Mouse (Mus musculus) heart, embryonic 16.5 days (tissue): ENCODE measurements around the gene Gpc4. TPM values are rescaled to one million over a fixed set of nuclear protein-coding genes. Genes with fewer than 3 reads are reported as not detected.

Source experiments
- ATAC-seq: fragments of 200-750 bp; cut with Nextera tagmentation; replicated peaks from 2 replicates; pipeline ENCODE4 v1.8.0; 2017; ENCODE audit warnings: moderate number of reproducible peaks; ENCODE audit not compliant: insufficient read depth, low FRiP score; ENCODE audit errors: extremely low read depth
- H3K27ac ChIP-seq: fragments of 300-500 bp; sonication (generic); 2 replicates; pipeline ENCODE4 v1.5.1; 2014; ENCODE audit warnings: mild to moderate bottlenecking, low read length, control low read depth, moderate library complexity
- H3K27me3 ChIP-seq: fragments of 300-500 bp; sonication (generic); 2 replicates; pipeline ENCODE4 v1.6.1; 2014; ENCODE audit warnings: low read length, mixed read lengths; ENCODE audit not compliant: control insufficient read depth, insufficient read depth
- H3K36me3 ChIP-seq: fragments of 300-500 bp; sonication (generic); 2 replicates; pipeline ENCODE4 v1.6.1; 2014; ENCODE audit not compliant: control insufficient read depth, insufficient read depth
- H3K4me1 ChIP-seq: fragments of 300-500 bp; sonication (generic); 2 replicates; pipeline ENCODE4 v1.6.1; 2014; ENCODE audit warnings: low read length, mixed read lengths; ENCODE audit not compliant: control insufficient read depth, insufficient read depth
- H3K4me2 ChIP-seq: fragments of 300-500 bp; sonication (generic); 2 replicates; pipeline ENCODE4 v1.6.1; 2014; ENCODE audit warnings: low read depth, mild to moderate bottlenecking, control low read depth, low read length
- H3K4me3 ChIP-seq: fragments of 300-500 bp; sonication (generic); 2 replicates; pipeline ENCODE4 v1.5.1; 2014; ENCODE audit warnings: mild to moderate bottlenecking, control low read depth, low read length
- H3K9ac ChIP-seq: fragments of 300-500 bp; sonication (generic); 2 replicates; pipeline ENCODE4 v1.6.1; 2014; ENCODE audit warnings: low read length, control low read depth
- H3K9me3 ChIP-seq: fragments of 300-500 bp; sonication (generic); replicated peaks from 2 replicates; pipeline ENCODE4 v1.6.1; 2016; ENCODE audit warnings: low read length; ENCODE audit not compliant: control insufficient read depth
- WGBS: fragments of 180-500 bp; shearing (Covaris S2); extraction: QIAGEN DNeasy Blood & Tissue Kit; methylation state at CpG from one replicate; pipeline ENCODE4 v1.1.7; 2014; 5-methylcytosine and 5-hydroxymethylcytosine counted together
- polyA plus RNA-seq: library from polyadenylated mRNA; unstranded; fragments of >200 nt; fragmentation: Nextera tagmentation; extraction: Ambion mirVana; gene quantifications from 2 replicates; pipeline ENCODE4 v1.2.1, GENCODE M21; 2015

Gene Gpc4
- polyA plus RNA-seq, 1 experiment from 2014 or later, result 45.6 TPM

- no peaks in the 10 kb centered on the region for H3K36me3 ChIP-seq
- H3K4me3 ChIP-seq, result no peak overlapping the region
- no peak for ATAC-seq
- WGBS, result 53% methylated on average over 6 of the region's 6 CpGs
- H3K4me1 ChIP-seq, result peaks cover 2% of the 10 kb centered on the region; the same call in 1 of the 2 replicates
- H3K4me2 ChIP-seq, result no peak overlapping the region
- H3K27me3 ChIP-seq, result no peaks in the 10 kb centered on the region
- no peak overlapping the region for H3K9ac ChIP-seq
- no peak overlapping the region for H3K27ac ChIP-seq
- no peaks in the 10 kb centered on the region for H3K9me3 ChIP-seq
Observed at GRCm38 (mm10) chrX:52167519-52168244, 2.6 kb upstream of the Gpc4 start.

- 38% methylated on average over 5 of the region's 7 CpGs for WGBS
- H3K27ac ChIP-seq, result no peak overlapping the region
- H3K27me3 ChIP-seq, result no peaks in the 10 kb centered on the region
- peak overlapping the region; percentile 41; the same call in 1 of the 2 replicates for H3K9ac ChIP-seq
- H3K9me3 ChIP-seq, result no peaks in the 10 kb centered on the region
- peaks cover 4% of the 10 kb centered on the region; the same call in 1 of the 2 replicates for H3K4me1 ChIP-seq
- H3K4me2 ChIP-seq, result peak overlapping the region; percentile 60
- 0 out of 2 replicates have a peak, but pooled peaks have one; percentile 2 for ATAC-seq
- peak overlapping the region; percentile 59 for H3K4me3 ChIP-seq
- H3K36me3 ChIP-seq, result no peaks in the 10 kb centered on the region
Observed at GRCm38 (mm10) chrX:52165555-52165938, 495 bp upstream of the Gpc4 start.

- Histone ChIP-seq H3K4me3 (peak overlapping the region; percentile 59), H3K27me3 (no peaks in the 10 kb centered on the region), H3K9ac (peak overlapping the region; percentile 73), H3K36me3 (no peaks in the 10 kb centered on the region), H3K9me3 (no peaks in the 10 kb centered on the region), H3K4me2 (peak overlapping the region; percentile 60), H3K27ac (peak overlapping the region; percentile 78), H3K4me1 (peaks cover 4% of the 10 kb centered on the region; the same call in 1 of the 2 replicates)
- ATAC-seq, result 0 out of 2 replicates have a peak, but pooled peaks have one; percentile 15
- WGBS, result 18% methylated on average over 43 of the region's 44 CpGs
Observed at GRCm38 (mm10) chrX:52164134-52164737, 816 bp downstream of the Gpc4 start.

GRCm38 (mm10) chrX:52163418-52164133 is 1.5 kb downstream of the Gpc4 start:
- no peaks in the 10 kb centered on the region for H3K9me3 ChIP-seq
- 15% methylated on average over 25 of the region's 25 CpGs for WGBS
- H3K4me2 ChIP-seq, result peak overlapping the region; percentile 60
- peak overlapping the region; percentile 73 for H3K9ac ChIP-seq
- no peak for ATAC-seq
- H3K4me1 ChIP-seq, result peaks cover 4% of the 10 kb centered on the region; the same call in 1 of the 2 replicates
- no peaks in the 10 kb centered on the region for H3K27me3 ChIP-seq
- H3K27ac ChIP-seq, result peak overlapping the region; percentile 78
- peak overlapping the region; percentile 59 for H3K4me3 ChIP-seq
- H3K36me3 ChIP-seq, result no peaks in the 10 kb centered on the region

- no peak for ATAC-seq
- Histone ChIP-seq H3K4me1 (peaks cover 4% of the 10 kb centered on the region; the same call in 1 of the 2 replicates), H3K4me2 (peak overlapping the region; percentile 60), H3K27ac (peak overlapping the region; percentile 78), H3K4me3 (peak overlapping the region; percentile 59), H3K27me3 (no peaks in the 10 kb centered on the region), H3K9me3 (no peaks in the 10 kb centered on the region), H3K9ac (peak overlapping the region; percentile 73), H3K36me3 (no peaks in the 10 kb centered on the region)
- WGBS, result 26% methylated on average over 6 of the region's 6 CpGs
Observed at GRCm38 (mm10) chrX:52162756-52163155, 2.3 kb downstream of the Gpc4 start.

GRCm38 (mm10) chrX:52162206-52162605 is 2.8 kb downstream of the Gpc4 start:
- peaks cover 4% of the 10 kb centered on the region; the same call in 1 of the 2 replicates for H3K4me1 ChIP-seq
- 45% methylated on average over 1 of the region's 1 CpGs for WGBS
- no peak overlapping the region for H3K4me2 ChIP-seq
- no peaks in the 10 kb centered on the region for H3K27me3 ChIP-seq
- no peaks in the 10 kb centered on the region for H3K36me3 ChIP-seq
- H3K27ac ChIP-seq, result no peak overlapping the region
- H3K9ac ChIP-seq, result no peak overlapping the region
- H3K9me3 ChIP-seq, result no peaks in the 10 kb centered on the region
- H3K4me3 ChIP-seq, result no peak overlapping the region
- no peak for ATAC-seq

- Histone ChIP-seq H3K36me3 (no peaks in the 10 kb centered on the region), H3K27ac (no peak overlapping the region), H3K9ac (no peak overlapping the region), H3K9me3 (no peaks in the 10 kb centered on the region), H3K4me3 (no peak overlapping the region), H3K4me2 (no peak overlapping the region), H3K27me3 (no peaks in the 10 kb centered on the region), H3K4me1 (peaks cover 4% of the 10 kb centered on the region; the same call in 1 of the 2 replicates)
- WGBS, result 75% methylated on average over 5 of the region's 5 CpGs
- no peak for ATAC-seq
Observed at GRCm38 (mm10) chrX:52159621-52160020, 5.4 kb downstream of the Gpc4 start.

GRCm38 (mm10) chrX:52155408-52155953 is 9.6 kb downstream of the Gpc4 start:
- Histone ChIP-seq H3K4me1 (0 out of 2 replicates have a peak, but pooled peaks cover 7% of the 10 kb centered on the region), H3K27me3 (no peaks in the 10 kb centered on the region), H3K9ac (no peak overlapping the region), H3K4me2 (no peak overlapping the region), H3K9me3 (no peaks in the 10 kb centered on the region), H3K36me3 (no peaks in the 10 kb centered on the region), H3K27ac (no peak overlapping the region), H3K4me3 (no peak overlapping the region)
- 84% methylated on average over 7 of the region's 7 CpGs for WGBS
- ATAC-seq, result no peak
